Mouse (Mus musculus) embryonic fibroblast, embryonic 13.5 days (primary cell): ENCODE measurements at regions not wholly inside any gene's neighbourhood (a gene's known extent, or its start where the extent isn't known, plus 50 kb on each side); places are given as distances from the start of the nearest gene placed in this dataset.

ENCODE experiments used
- CTCF ChIP-seq: IDR thresholded peaks from 2 replicates; pipeline ENCODE4 v1.5.1; 2011; ENCODE audit warnings: mild to moderate bottlenecking, control low read depth, low read length, moderate library complexity, borderline replicate concordance; ENCODE audit not compliant: insufficient read depth
- POLR2A ChIP-seq: IDR thresholded peaks from 2 replicates; pipeline ENCODE4 v1.6.1; 2011; ENCODE audit warnings: low read depth, mild to moderate bottlenecking, control low read depth, low read length, moderate library complexity

DNA sequence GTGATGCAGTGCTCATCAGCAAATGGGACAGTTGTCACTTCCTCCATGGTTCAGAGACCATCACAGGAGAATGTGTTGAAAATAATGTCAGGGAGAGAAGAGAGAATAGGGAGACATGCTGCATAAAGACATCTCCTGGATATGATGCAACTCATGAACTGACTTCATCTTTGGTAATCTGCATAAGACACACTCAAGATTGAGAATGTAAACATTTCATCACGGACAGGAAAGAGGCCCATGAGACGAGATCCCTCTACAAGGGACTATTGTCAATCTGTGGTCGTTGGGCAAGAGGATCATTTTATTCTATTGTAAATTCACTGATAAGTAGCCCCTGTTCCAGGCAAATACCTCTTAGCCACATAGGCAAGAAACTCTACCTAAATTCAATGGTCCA lies 273.6 kb downstream of the Gm11361 start:
- TF ChIP-seq CTCF (no peak), POLR2A (no peak)
